Mouse (Mus musculus) C2C12 (cell line): ENCODE results near the gene Tmem60. TPM values are rescaled to one million over a fixed set of nuclear protein-coding genes. Genes with fewer than 3 reads are reported as not detected.

Source experiments
- H3K27me3 ChIP-seq: one replicate; pipeline ENCODE4 v1.6.1; 2011; ENCODE audit not compliant: control insufficient read depth, insufficient read depth, insufficient read length
- H3K36me3 ChIP-seq: one replicate; pipeline ENCODE4 v1.6.1; 2011; ENCODE audit not compliant: control insufficient read depth, insufficient read depth
- H3K4me3 ChIP-seq: one replicate; pipeline ENCODE4 v1.5.1; 2011; ENCODE audit warnings: mild to moderate bottlenecking, control low read depth; ENCODE audit not compliant: poor library complexity, insufficient read depth, severe bottlenecking
- H3K79me2 ChIP-seq: one replicate; pipeline ENCODE4 v1.6.1; 2011; ENCODE audit not compliant: control insufficient read depth, insufficient read depth
- H3K79me3 ChIP-seq: one replicate; pipeline ENCODE4 v1.6.1; 2011; ENCODE audit warnings: low read depth, control low read depth
- H3ac ChIP-seq: one replicate; pipeline ENCODE3; 2011; ENCODE audit warnings: low read depth; ENCODE audit not compliant: control insufficient read depth, insufficient read length
- CEBPB ChIP-seq: IDR thresholded peaks from one replicate; pipeline ENCODE4 v1.6.1; 2011; ENCODE audit warnings: low read depth, mild to moderate bottlenecking, control low read depth, moderate library complexity
- CTCF ChIP-seq: IDR thresholded peaks from one replicate; pipeline ENCODE4 v1.5.1; 2011; ENCODE audit not compliant: control insufficient read depth, insufficient read depth, insufficient read length
- FOSL1 ChIP-seq: IDR thresholded peaks from one replicate; pipeline ENCODE4 v1.8.0; 2011; ENCODE audit warnings: mild to moderate bottlenecking, low read length; ENCODE audit not compliant: poor library complexity, insufficient read depth, severe bottlenecking
- MAX ChIP-seq: IDR thresholded peaks from one replicate; pipeline ENCODE4 v1.6.1; 2011; ENCODE audit warnings: mild to moderate bottlenecking, control low read depth
- MYOD1 ChIP-seq: IDR thresholded peaks from one replicate; pipeline ENCODE4 v1.6.1; 2011; ENCODE audit warnings: low read depth; ENCODE audit not compliant: control insufficient read depth, insufficient read length
- MYOG ChIP-seq: IDR thresholded peaks from one replicate; pipeline ENCODE4 v1.6.1; 2011; ENCODE audit not compliant: control insufficient read depth, insufficient read length; ENCODE audit errors: extremely low read depth
- USF1 ChIP-seq: IDR thresholded peaks from one replicate; pipeline ENCODE4 v1.6.1; 2011; ENCODE audit warnings: low read depth, mild to moderate bottlenecking, control low read depth, moderate library complexity
- polyA plus RNA-seq: library from polyadenylated mRNA; unstranded; fragments of >200 nt; fragmentation: generic; extraction: Trizol; gene quantifications from one replicate; pipeline ENCODE4 v1.2.1, GENCODE M21; 2012; ENCODE audit warnings: missing spikeins

The Tmem60 gene
- polyA plus RNA-seq, 1 experiment: 11.7 TPM

GRCm38 (mm10) chr5:20873146-20873545, 8.8 kb upstream of the Tmem60 start:
- Histone ChIP-seq H3K36me3 (no peaks in the 10 kb centered on the region), H3K79me2 (peaks cover 34% of the 10 kb centered on the region), H3K27me3 (no peaks in the 10 kb centered on the region), H3K4me3 (no peak overlapping the region), H3K79me3 (peaks cover 15% of the 10 kb centered on the region), H3ac (no peak overlapping the region)
- TF ChIP-seq FOSL1 (no peak), USF1 (no peak), MYOD1 (no peak), MAX (no peak), CTCF (no peak), MYOG (no peak), CEBPB (no peak)

- H3K4me3 ChIP-seq: no peak overlapping the region
These were observed 5.0 kb upstream of the Tmem60 start for GRCm38 (mm10) chr5:20876934-20877426.

GRCm38 (mm10) chr5:20880386-20880785, 1.6 kb upstream of the Tmem60 start:
- H3K27me3 ChIP-seq: no peaks in the 10 kb centered on the region
- H3ac ChIP-seq: no peak overlapping the region
- TF ChIP-seq MAX (no peak), MYOD1 (no peak), CTCF (no peak)
- H3K79me2 ChIP-seq: peaks cover 62% of the 10 kb centered on the region
- H3K36me3 ChIP-seq: no peaks in the 10 kb centered on the region
- H3K4me3 ChIP-seq: no peak overlapping the region
- peaks cover 31% of the 10 kb centered on the region for H3K79me3 ChIP-seq

More at GRCm38 (mm10) chr5:20876934-20877426, 5.0 kb upstream of the Tmem60 start:
- Histone ChIP-seq H3K36me3 (no peaks in the 10 kb centered on the region), H3ac (no peak overlapping the region), H3K27me3 (no peaks in the 10 kb centered on the region), H3K79me2 (peaks cover 57% of the 10 kb centered on the region), H3K79me3 (peaks cover 16% of the 10 kb centered on the region)
- TF ChIP-seq MYOD1 (no peak), CEBPB (no peak), MAX (no peak), USF1 (no peak), FOSL1 (no peak), MYOG (no peak), CTCF (no peak)

- H3ac ChIP-seq: peak overlapping the region; percentile 96
- H3K27me3 ChIP-seq: no peaks in the 10 kb centered on the region
- TF ChIP-seq MYOD1 (no peak), USF1 (no peak), CTCF (no peak), MAX (no peak), FOSL1 (no peak), MYOG (no peak), CEBPB (no peak)
- H3K4me3 ChIP-seq: peak overlapping the region; percentile 65
- H3K36me3 ChIP-seq: no peaks in the 10 kb centered on the region
- peaks cover 61% of the 10 kb centered on the region for H3K79me2 ChIP-seq
- H3K79me3 ChIP-seq: peaks cover 29% of the 10 kb centered on the region
These were observed 905 bp upstream of the Tmem60 start for GRCm38 (mm10) chr5:20880797-20881775.

- Histone ChIP-seq H3K79me3 (peaks cover 27% of the 10 kb centered on the region), H3K4me3 (no peak overlapping the region), H3ac (no peak overlapping the region), H3K27me3 (no peaks in the 10 kb centered on the region), H3K36me3 (peaks cover 4% of the 10 kb centered on the region), H3K79me2 (peaks cover 63% of the 10 kb centered on the region)
- peak; percentile 63 for TF ChIP-seq USF1
- TF ChIP-seq MYOG: no peak
These were observed 2.1 kb downstream of the Tmem60 start for GRCm38 (mm10) chr5:20884036-20884620.

- no peak overlapping the region for H3ac ChIP-seq
- TF ChIP-seq CTCF (no peak), USF1 (no peak), MYOG (no peak), MAX (no peak), MYOD1 (no peak), CEBPB (no peak), FOSL1 (no peak)
- peaks cover 47% of the 10 kb centered on the region for H3K36me3 ChIP-seq
- H3K4me3 ChIP-seq: no peak overlapping the region
- peaks cover 4% of the 10 kb centered on the region for H3K79me3 ChIP-seq
- H3K27me3 ChIP-seq: no peaks in the 10 kb centered on the region
- no peaks in the 10 kb centered on the region for H3K79me2 ChIP-seq
These were observed 15.6 kb downstream of the Tmem60 start for GRCm38 (mm10) chr5:20897446-20898167.
